Mouse (Mus musculus) megakaryocyte, adult 5-6 weeks (primary cell): ENCODE measurements around the gene Mnt. TPM values are rescaled to one million over a fixed set of nuclear protein-coding genes. Genes with fewer than 3 reads are reported as not detected.

Experiments used
- ATAC-seq: 2 replicates; pipeline ENCODE4 v1.8.0; 2016; ENCODE audit warnings: mild to moderate bottlenecking, inconsistent platforms; ENCODE audit not compliant: poor library complexity, severe bottlenecking
- total RNA-seq, 2 experiments: library from RNA; stranded (forward) in 1 of 2; stranded (reverse) in 1 of 2; fragments of 153-499, 151-499 nt in 1 of 2; fragments of 221-1000, 200-1000 nt in 1 of 2; gene quantifications; 2 replicates each; pipeline versions ENCODE4 v1.2.3 to v1.2.4; 2015 to 2017

Mnt gene
- total RNA-seq, 2 experiments from 2014 or later, result 3.8 to 14.5 TPM

DNA sequence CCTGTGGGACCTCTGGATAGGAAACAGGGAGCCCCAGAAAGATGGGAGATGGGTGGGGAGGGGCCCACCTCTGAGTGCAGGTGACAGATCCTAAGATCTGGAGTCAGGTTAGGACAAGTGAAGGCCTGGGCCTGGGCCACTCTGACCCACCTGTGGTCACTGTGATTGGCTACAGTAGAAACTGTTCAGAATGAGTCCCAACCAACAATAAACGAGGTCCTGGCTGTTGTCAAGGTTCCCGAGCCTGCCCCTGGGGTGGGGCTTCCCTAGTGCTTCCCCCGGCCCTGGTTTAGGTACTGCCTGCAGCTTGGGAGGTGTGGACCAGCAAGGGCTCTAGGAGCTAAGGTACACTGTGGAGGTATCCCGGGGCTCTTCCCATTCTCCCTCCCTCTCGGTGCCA is 13.0 kb downstream of the Mnt start:
- ATAC-seq, result no peak

DNA sequence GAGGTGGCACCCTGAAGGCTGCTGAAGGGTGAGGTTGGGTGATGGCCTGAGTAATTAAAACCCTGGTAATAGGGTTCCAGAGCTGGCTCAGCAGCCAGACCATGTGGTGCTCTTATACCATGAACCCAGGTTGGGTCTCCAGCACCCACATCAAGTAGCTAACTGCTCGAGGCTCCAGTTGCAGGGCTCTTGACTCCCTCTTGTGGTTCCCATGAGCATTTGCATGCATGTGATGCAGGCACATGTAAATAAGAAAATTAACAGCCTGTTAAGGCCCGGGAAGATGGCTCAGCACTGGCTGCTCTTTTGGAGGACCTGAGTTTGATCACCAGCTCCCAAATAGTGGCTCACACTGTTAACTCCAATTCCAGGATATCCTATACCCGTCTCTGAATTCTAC is 15.1 kb downstream of the Mnt start:
- no peak for ATAC-seq

DNA sequence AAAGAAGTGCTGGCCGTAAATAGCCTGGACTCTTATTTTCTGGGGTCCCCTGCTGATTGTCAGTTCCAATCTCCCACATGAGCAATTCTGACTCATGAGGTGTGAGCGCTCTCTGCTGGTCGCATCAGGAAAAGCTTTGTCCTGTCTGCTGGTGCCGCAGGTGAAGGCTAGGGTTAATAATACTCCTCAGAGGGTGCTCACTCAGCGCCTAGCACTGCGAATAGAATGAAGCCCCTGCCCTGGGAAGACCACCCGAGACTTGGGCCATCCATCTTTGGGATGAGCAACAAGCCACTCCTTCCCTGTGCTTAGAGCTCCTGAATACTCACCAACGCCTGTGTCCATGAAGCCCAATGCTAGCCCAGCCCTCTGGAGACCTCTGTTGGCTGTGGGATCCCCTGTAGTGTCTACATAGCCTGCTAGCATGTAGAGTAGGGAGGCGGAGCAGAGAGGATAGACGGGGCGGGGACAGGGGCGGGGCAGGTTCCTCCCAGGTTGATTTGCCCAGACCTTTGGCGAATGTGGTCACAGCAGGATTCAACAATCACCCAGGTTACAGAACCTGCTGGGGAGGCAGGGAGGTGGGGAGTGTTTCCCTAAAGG is 17.3 kb downstream of the Mnt start:
- ATAC-seq, result peak; percentile 88

DNA sequence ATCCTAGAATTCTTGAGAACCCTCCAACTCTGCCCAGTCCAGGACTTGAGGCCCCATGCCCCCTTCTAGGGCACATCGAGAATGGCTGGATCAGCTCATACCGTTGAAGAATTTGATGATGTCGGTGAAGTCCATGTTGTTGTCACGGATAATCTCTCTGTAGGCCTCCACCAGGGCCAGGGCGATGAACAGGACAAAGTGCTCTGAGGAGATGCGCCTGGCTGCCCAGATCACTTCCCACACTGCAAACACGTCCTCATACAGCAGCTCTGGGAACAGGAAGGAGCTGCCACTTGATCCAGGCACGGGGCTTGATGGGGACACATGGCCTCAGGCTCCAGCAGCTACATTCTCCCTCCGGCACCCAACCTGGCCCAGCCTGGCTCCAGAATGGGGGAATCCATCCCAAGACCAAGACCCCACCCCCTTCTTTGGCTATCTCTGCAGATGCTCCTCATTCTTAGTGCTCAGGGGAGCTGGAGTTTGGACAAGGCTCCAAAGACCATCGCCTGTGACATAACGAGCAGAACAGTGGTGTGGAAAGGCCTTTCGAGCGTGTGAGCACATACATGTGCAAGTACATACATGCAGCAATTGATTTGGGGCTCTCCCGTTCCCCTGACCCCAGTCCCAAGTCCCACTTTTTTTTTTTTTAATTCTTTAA is 20.4 kb downstream of the Mnt start:
- ATAC-seq, result no peak

DNA sequence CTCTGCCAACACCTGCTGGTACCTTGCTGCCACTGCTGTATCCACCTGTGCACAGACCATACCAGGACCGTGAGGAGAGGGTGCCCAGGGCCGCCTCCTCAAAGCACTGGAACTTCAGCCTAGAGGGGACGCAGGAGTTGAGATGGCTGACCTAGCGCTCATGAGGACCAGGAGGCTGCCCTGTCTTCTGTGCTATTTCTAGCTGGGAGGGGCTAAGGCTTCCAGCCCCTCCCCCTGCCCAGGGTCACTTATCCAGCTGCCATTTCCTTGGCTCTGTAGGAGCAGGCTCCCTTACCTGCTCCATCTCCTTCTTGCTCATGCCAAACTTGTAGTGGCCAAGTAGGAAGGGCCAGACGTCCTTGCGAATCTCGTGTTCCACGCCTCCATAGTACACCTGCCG is 27.0 kb downstream of the Mnt start:
- ATAC-seq, result no peak

DNA sequence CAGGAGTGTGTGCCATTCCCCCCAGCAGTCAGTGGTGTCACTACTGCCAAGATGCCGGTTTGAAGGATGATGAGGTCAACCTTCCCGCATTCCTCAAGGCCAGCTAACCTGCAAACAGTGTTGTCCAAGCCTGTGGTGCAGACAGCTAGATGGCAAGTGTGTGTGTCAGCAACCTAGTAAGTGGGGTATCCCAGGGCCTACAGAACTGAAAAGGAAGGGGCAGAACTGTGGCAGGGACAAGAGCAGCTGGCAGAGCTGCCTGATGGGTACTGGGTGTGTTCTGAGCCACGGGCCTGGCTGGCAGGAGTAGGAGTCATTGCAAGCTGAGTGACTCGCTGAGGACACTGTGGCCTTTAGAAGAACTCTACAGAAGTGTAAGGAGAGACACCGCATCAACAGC is 31.4 kb downstream of the Mnt start:
- ATAC-seq, result no peak

DNA sequence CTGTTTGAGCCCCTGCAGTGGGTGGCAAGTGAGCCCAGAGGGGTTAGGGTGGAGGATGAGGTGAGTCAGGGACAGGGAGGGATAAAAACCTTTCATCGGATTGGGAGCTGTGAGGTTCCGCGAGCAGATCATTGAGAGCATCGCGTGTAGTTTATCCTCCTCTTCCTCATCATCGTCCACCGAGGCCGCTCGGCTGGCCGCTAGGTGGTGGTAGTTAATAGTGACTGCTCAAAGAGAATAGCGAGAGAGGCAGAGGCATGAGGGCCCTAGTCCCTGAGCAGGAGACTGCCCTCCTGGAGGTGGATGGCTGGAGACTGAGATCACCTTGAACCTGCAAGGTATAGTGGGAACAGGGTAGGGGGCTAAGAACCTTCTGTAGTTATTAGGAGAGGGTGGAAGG is 32.8 kb downstream of the Mnt start:
- ATAC-seq, result no peak

DNA sequence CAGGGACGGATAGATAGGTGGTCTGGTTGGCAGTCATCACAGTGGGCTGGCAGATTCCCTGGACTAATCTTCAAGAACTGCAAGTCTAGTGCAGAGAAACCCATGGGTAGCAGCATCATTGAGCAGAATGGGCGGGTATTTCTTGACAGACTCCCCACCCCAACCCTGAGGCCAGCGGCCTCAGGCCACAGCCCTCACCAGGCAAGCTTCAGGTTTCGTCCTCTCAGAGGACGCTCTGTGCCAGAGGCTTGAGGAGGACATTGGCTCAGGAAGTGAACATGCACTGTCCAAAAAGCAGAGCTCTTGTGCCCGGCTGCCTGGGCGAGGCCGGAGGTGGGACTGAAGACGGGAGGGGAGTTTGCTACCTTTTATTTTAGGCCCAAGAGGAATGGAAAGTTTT is 33.7 kb downstream of the Mnt start:
- no peak for ATAC-seq

DNA sequence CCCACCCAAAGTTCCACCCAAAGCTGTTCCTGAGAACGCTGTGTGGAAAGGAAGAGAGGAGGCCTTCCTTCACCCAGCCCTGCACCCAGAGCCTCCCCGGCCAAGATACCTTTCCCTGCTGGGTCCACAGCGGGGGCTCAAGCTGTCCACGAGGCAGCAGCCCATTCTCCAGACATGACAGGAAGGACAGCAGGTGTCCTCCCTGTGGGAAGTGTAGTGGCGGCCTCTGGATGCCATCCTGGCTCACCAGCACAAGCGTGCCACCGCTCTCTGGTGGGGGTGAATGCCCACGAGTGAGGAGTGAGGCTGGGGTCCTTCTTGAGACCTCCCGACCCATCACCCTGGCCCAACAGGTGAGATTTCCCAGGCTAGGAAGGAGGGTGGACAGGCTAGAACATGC is 34.5 kb downstream of the Mnt start:
- no peak for ATAC-seq

DNA sequence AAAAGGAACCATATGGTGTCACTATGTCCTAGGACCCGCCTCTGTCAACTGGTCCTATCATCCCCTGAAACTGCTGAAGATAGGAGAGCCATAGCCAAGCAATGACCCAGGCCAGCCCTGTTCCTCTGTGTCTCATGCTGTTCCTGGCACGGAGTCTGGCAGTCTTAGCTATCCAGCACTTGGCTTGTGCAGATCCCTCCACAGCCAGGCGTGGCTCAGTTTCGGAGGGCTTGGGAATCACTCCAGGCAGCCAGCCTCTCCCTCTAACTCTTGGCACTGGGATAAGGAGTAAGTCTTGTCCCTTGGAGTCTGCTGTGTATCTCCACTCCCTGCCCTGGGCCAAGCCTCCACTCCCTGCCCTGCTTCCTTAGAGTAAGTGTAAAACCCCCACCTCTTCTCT is 35.9 kb downstream of the Mnt start:
- ATAC-seq, result no peak

DNA sequence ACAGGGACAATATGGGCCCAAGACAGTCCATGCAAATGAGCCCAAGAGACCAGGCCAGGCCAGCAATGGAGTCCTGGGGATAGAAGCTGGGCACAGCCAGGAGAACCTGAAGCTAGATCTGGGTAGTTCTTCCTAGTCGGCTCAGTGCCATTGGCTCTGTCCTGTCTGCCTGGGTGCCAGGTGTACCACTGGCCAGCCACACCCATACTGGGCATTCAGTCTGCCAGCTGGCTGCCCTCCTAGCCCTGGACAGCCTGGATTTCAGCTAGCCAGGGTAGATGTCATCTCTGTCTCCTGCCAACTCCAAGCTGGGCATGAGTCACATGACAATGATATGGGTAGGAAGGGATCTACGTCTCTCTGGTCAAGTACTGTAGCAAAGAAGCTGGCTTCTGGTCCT is 36.5 kb downstream of the Mnt start:
- no peak for ATAC-seq

DNA sequence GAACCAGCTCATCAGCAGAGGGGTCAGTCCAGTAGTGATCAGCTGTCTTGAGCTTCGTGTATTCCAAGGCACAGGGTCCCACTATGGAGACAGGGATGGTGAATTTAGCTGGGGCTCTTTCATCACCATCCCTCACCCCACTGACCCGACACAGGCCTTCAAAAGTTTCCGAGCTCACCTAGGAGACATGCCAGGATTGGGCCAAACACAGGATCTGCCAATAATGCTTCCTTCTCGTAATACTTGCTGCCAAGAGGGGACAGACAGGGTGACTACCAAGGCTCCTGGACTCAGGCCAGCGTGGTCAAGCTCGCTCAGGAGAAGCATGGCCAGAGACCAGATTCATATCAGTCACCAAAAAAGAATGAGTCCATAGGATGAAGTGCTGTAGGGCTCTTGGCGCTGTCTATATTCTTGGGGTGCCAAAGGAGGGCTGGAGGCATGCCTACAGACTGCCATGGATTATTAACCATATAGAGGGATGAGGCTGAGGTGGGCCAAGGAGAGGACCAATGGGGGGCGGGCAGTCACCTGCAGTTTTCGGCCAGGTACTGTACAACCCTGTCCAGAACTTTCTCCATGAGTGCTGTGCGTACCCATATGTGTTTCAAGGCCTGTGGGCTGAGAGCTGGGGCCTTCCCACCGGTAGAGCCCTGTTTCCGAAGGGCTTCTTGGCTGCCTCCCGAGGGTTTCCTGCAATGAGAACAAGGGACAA is 37.5 kb downstream of the Mnt start:
- ATAC-seq, result no peak

DNA sequence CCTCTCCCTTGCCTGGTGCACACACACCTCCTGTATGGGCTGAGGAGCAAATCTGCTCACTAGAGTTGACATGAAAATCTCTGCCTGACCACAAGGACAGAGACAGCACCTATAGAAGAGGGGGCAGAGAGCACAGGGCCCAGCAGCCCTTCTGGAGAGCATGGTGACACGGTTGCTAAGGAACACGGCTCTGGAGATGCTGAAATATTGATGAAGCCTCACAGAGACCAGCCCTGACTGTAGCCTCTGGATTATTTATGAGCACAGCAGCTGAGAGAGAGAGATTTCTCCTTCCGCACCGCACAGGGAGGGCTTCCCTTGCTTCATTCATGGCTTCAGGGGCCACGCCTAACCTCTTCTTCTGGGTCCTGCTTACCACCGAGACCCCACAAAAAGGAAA is 38.9 kb downstream of the Mnt start:
- no peak for ATAC-seq

DNA sequence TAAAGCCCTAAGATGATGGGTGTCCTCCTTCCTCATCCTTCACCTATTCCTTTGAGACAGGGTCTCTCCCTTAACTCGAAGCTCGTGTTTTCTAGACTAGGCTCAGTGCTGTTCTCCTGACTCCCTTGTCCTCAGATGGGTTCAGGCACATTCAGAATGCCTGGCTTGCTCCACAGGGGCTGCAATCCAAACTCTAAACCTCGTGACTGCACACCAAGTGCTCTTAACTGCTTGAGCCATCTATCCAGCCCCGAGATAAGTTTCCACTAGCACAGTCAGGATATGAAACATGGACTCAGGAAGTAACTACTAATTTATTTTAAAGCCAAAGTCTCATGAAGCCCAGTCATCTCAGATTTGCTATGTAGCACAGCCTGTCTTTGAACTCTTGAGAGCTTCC is 39.8 kb downstream of the Mnt start:
- no peak for ATAC-seq

DNA sequence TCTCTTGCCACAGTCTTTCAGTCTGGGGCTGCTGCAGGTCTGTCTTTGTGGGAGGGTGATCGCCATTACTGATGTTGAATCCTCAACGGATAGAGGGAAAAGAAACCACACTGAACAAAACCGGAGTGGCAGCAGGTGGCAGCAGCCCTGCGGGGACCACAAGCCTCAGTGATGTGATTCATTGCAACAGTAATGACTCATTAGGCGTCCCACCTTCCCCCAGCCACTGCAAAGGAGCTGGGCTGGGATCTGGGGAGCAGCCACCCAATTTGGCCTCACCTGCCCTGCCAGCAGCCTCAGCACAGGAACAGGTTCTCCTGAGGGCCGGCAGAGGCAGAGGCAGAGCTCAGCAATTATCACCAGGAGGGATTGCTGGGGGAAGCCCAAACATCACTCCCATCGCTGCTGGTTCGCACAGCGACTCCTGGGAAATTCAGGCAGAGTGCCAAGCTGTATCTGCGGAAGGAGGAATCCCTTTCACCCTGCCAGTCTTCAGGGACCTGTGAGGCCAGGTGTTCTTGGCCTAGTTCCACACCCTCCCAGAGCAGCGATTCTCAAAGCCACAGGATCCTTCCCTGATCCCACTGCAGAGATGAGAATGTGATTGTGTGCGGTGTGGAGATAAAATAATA is 40.4 kb downstream of the Mnt start:
- no peak for ATAC-seq

DNA sequence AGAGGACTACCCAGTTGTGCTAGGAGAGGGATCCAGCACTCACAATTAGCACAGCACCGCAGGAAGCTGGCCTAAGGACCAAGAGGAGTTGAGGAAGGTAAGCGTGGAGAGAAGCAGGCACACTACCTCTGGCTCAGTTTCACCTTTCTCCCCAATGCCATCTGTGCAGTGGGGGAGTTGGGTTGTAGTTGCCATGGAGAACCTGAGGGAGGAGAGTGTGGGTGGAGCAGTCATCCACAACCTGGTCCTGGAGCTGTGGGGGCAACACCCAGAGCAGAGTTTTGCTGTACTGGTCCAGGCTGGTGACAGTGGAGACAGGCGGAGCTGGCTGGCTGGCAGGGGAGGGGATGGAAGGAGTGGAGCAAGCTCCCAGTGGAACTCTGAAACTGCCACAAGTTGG is 43.9 kb downstream of the Mnt start:
- ATAC-seq, result no peak

DNA sequence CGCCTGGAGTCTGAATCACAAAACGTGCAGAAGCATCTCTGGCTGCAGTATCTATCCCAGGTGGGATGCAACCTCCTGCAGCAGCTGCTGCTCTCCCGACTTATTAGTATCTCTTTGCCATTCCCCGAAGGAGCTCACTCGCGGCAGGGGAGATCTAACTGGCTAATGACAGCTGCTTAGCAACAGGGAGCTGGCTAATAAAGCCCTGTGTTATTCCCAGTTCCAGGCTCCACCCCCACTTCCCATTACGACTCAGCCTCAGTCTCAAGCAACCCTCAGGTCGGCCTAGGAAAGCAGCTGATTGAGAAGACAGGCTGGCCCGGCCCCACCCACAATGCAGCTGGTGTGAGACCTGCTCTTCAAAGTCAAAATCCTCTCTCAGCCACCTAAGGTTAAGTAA is 46.1 kb downstream of the Mnt start:
- no peak for ATAC-seq

DNA sequence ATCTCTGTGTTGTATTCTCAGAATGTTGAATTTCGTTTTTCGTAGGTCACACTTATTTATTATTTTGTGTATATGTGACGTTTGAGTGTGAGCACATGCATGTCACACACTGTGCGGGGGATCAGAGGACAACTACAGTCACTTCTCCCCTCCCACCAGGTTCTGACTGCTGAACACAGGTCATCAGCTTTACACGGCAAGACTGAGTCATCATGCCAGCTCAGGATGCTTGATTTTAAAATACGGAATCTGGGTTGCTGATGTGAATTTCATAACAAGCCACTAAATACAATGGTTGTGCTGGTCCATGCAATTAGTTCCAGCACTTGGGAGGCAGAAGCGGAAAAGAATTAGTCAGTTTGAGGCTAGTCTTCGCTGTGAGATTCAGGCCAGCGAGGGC is 50.3 kb downstream of the Mnt start:
- no peak for ATAC-seq

DNA sequence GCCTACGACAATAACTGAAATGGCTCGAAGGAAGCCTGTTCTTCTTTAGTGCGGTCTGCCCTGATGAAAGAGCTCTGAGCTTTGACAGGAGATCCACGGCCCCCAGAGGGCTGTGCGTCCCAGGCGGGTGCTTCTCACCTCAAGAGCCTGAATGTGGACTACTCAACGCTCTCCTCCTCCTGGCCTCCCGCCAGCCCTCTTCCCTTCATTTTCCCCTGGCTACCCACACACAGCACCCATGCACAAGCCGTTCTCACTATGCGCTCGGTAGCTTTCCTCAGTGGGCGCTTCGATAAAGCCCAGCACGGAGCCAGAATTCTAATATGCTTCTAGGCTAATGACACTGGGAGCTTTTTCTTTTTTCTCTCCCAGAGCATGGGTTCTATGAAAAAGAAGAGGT is 51.3 kb downstream of the Mnt start:
- ATAC-seq, result no peak

DNA sequence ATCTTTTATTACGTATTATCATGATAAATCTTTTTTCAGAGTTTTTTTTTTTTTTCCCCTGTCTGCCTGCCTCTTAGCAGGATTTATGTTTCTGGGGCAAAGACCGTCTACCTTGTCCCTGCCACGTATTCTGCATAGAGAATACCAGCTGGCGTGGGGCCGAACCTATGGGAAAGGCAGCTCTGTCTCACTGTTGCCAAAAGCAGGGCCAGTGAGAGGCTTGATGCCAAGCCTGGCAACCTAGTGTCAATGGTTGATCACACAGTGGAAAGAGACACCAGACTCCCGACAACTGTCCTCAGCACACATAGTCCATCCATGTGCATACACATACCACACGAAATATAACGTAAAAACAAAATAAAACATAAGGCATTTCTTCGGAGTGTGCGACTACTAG is 52.4 kb downstream of the Mnt start:
- ATAC-seq, result no peak

DNA sequence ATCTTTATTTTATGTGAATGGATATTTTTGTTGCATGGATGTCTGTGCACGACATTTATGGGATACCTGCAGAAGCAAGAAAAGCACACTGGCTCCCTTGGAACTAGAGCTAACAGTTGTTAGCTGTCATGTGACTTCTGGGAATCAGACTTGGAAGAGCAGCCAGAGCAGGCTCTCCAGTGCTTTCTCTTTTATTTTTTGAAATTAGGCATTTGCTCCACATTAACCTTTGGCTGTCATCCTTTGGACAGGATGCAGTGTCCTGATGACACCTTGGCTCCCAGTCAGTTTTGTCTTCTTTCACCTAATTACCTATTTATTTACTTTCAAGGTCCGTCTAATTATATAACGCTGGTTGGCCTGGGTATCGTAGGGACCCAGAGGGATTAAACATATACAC is 63.9 kb downstream of the Mnt start:
- ATAC-seq, result no peak
